Mouse (Mus musculus) ES-E14 (cell line): Measurements from ENCODE around the gene Eif4e3.

ENCODE experiments used
- CHD2 ChIP-seq: IDR thresholded peaks from 2 replicates; pipeline ENCODE4 v1.6.1; 2014; ENCODE audit warnings: mild to moderate bottlenecking, low read depth, low read length, inconsistent platforms
- HCFC1 ChIP-seq: IDR thresholded peaks from 2 replicates; pipeline ENCODE4 v1.6.1; 2012; ENCODE audit warnings: low read length, inconsistent platforms, borderline replicate concordance; ENCODE audit not compliant: insufficient read depth
- MAFK ChIP-seq: IDR thresholded peaks from 2 replicates; pipeline ENCODE4 v1.6.1; 2014; ENCODE audit warnings: mild to moderate bottlenecking, low read depth, low read length, inconsistent platforms; ENCODE audit not compliant: insufficient read depth
- ZC3H11A ChIP-seq: IDR thresholded peaks from 2 replicates; pipeline ENCODE4 v1.6.1; 2012; ENCODE audit warnings: low read depth, mild to moderate bottlenecking, inconsistent platforms, low read length, borderline replicate concordance
- ZNF384 ChIP-seq: IDR thresholded peaks from 2 replicates; pipeline ENCODE4 v1.6.1; 2012; ENCODE audit warnings: low read depth, low read length, inconsistent platforms

GRCm38 (mm10) chr6:99715191-99715590, 48.6 kb upstream of the Eif4e3 start:
- TF ChIP-seq MAFK, result no peak
- no peak for TF ChIP-seq CHD2
- TF ChIP-seq ZNF384, result no peak
- no peak for TF ChIP-seq HCFC1
- no peak for TF ChIP-seq ZC3H11A
